Mouse (Mus musculus) testis, adult 2 months (tissue): ENCODE data around the gene Rce1. TPM values are rescaled to one million over a fixed set of nuclear protein-coding genes. Genes with fewer than 3 reads are reported as not detected.
A peak's percentile ranks its signal among the peaks of the same experiment; 100 is the strongest.

Experiments
- H3K27ac ChIP-seq: fragments of 200-500 bp; 2 replicates; pipeline ENCODE4 v1.5.1; 2012; ENCODE audit warnings: low read depth, low read length; ENCODE audit not compliant: control insufficient read depth, insufficient read depth
- H3K27me3 ChIP-seq: fragments of 200-500 bp; 2 replicates; pipeline ENCODE4 v1.6.1; 2012; ENCODE audit warnings: mild to moderate bottlenecking, low read length, moderate library complexity; ENCODE audit not compliant: control insufficient read depth, insufficient read depth
- H3K36me3 ChIP-seq: fragments of 200-500 bp; 2 replicates; pipeline ENCODE4 v1.6.1; 2012; ENCODE audit warnings: mild to moderate bottlenecking, low read length; ENCODE audit not compliant: control insufficient read depth, insufficient read depth
- H3K4me1 ChIP-seq: fragments of 200-500 bp; 2 replicates; pipeline ENCODE4 v1.6.1; 2012; ENCODE audit warnings: low read length; ENCODE audit not compliant: control insufficient read depth, insufficient read depth
- H3K4me3 ChIP-seq: fragments of 200-500 bp; 2 replicates; pipeline ENCODE4 v1.5.1; 2012; ENCODE audit warnings: low read depth, mild to moderate bottlenecking, low read length, moderate library complexity, mixed read lengths; ENCODE audit not compliant: control insufficient read depth
- CTCF ChIP-seq: fragments of 200-500 bp; IDR thresholded peaks from 2 replicates; pipeline ENCODE4 v1.5.1; 2012; ENCODE audit warnings: low read depth, mild to moderate bottlenecking, inconsistent platforms, low read length, moderate library complexity; ENCODE audit not compliant: control insufficient read depth, insufficient read depth, insufficient replicate concordance
- POLR2A ChIP-seq: fragments of 200-500 bp; IDR thresholded peaks from 2 replicates; pipeline ENCODE4 v1.6.1; 2012; ENCODE audit warnings: low read depth, mild to moderate bottlenecking, inconsistent platforms, low read length, moderate library complexity; ENCODE audit not compliant: control insufficient read depth
- polyA plus RNA-seq: library from polyadenylated mRNA; depleted of rRNA; stranded (reverse); fragments of >200 nt; gene quantifications from 2 replicates; pipeline ENCODE4 v1.2.3, GENCODE M21; 2012

Gene Rce1
- polyA plus RNA-seq, 1 experiment = 43.7 TPM

DNA sequence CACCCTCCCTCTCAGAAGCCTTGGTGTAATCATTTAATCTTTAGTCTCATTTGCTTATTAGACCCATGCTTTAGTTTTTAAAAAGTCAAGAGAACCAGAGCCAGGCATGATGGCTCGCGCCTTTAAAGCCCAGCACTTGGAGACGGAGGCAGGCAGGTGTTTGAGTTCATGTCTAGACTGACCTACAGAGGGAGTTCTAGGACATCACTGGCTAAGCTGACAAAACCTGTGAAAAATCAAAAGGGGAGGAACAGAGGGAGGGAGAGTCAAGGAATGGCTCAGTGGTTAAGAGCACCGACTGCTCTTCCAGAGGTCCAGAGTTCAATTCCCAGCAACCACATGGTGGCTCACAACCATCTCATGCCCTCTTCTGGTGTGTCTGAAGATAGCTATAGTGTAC is 10.5 kb upstream of the Rce1 start:
- no peaks in the 10 kb centered on the region for H3K27me3 ChIP-seq
- TF ChIP-seq POLR2A = no peak
- no peak for TF ChIP-seq CTCF
- H3K36me3 ChIP-seq = no peaks in the 10 kb centered on the region
- no peaks in the 10 kb centered on the region for H3K4me1 ChIP-seq
- H3K27ac ChIP-seq = no peak overlapping the region
- no peak overlapping the region for H3K4me3 ChIP-seq

DNA sequence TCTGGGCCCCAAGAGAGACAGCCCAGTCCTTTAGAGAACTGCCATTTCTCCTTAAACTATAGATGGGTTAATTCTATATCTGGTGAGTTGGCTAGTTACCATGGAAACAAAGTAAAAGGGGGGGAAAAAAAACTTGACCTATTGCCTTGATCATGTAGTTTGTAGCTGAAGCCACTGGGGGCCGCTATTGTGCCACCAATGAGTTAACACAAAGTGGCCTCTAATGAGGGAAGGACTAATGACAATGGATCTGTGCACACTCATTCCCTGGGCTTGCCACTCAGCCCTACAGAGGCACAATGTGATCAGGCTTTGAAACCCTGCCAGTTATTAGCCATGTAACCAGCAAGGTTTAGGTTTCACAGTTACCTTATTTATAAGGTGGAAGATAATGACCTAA is 3.4 kb upstream of the Rce1 start:
- Histone ChIP-seq H3K27ac (no peak overlapping the region), H3K27me3 (no peaks in the 10 kb centered on the region), H3K4me3 (no peak overlapping the region), H3K4me1 (peaks cover 7% of the 10 kb centered on the region), H3K36me3 (no peaks in the 10 kb centered on the region)
- TF ChIP-seq CTCF = peak; percentile 30; the same call in 1 of the 2 replicates
- no peak for TF ChIP-seq POLR2A

DNA sequence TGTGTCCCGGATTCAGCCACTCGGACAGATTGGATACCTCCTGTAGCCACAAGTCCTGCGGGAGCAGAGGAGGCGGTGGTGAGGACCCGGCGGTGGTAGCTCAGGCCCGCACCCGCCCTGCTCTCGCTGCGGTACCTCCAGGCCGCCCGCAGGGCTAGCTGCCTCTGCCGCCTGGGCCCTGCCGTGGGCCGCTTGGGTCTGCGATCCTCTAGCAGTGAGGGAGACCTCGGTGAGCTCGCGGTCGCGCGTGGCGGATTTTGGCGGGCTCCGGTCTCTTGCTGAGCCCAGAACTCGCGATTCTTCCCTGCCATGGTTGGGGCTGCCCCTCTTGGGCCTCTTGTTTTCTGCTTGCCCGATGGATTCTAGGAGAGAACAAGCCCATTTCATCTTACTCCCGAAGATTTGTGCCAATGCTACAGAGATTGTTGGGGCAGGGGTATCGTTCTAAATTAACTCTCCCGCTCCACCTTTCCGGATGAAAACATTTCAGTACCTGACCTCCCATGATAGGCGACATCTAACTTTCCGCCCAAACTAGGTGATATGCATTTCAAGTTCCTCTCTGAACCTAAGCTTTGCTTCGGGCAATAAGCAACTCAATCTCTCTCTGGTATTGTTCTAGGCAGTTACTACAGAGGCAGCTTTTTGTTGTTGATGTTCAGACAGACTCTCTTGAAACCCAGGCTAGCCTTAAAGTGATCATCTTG is 541 bp upstream of the Rce1 start:
- peak overlapping the region; percentile 80 for H3K27ac ChIP-seq
- no peaks in the 10 kb centered on the region; the same call in 1 of the 2 replicates for H3K36me3 ChIP-seq
- no peaks in the 10 kb centered on the region for H3K27me3 ChIP-seq
- TF ChIP-seq CTCF (no peak), POLR2A (no peak)
- H3K4me1 ChIP-seq = peaks cover 7% of the 10 kb centered on the region
- H3K4me3 ChIP-seq = peak overlapping the region; percentile 88

DNA sequence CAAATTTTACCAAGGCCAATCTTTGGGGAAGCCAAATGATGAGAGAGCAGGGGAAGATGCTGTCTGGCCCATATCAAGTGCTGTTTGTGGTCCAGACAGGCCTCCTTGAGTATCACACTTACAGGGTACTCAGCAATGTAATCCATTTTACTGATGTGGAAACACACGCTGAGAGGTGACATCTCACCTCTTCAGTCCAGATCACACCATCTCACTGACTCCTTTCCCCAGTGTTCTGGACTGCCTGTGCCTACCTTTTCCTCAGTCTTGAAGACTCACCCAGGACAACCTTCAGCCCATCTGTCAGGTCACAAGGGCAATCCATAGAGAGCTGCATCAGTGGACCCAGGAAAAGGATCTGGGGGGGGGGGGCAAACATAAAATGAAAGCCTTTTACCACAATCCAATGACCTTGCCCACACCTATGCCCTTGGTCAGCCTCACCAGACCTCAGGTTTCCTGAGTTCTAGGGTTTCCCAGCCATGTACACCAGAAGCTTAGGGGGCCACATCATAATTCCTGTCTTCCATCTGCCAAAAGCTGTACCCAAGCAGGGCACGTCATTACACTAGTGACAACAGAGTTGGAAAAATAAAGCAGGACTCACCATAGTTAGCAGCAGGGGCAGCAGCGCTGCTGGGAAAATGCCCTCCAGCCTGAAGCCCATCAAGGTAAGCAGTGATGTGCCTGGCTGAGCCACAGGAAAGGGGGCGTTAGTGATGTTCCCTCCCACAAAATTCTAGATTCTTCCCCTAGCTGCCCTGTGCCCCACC is 849 bp downstream of the Rce1 start:
- no peaks in the 10 kb centered on the region for H3K27me3 ChIP-seq
- peaks cover 7% of the 10 kb centered on the region for H3K4me1 ChIP-seq
- peak overlapping the region; percentile 81 for H3K27ac ChIP-seq
- peak overlapping the region; percentile 88 for H3K4me3 ChIP-seq
- TF ChIP-seq CTCF = no peak
- no peak; the same call in 1 of the 2 replicates for TF ChIP-seq POLR2A
- H3K36me3 ChIP-seq = no peaks in the 10 kb centered on the region; the same call in none of the 2 replicates

DNA sequence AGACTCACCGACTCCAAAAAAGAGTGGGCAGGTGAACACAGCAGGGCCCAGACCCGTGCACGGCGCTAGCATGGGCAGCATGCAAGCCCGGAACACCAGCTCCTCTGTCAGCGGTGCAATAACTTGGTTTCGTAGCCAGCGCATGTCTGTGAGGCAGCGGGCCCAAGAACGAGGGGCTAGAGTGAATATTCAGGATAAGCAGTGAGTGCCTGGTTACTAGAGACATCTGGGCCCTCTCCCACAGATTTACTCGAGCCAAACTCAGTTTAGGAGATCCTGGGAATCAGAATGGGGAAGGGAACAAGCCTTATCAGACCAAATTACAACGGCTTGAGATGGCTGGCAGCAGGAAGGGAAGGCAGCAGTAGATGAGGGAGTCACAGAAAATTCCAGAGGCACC is 1.4 kb downstream of the Rce1 start:
- no peaks in the 10 kb centered on the region for H3K27me3 ChIP-seq
- H3K4me1 ChIP-seq = peaks cover 7% of the 10 kb centered on the region
- H3K27ac ChIP-seq = no peak overlapping the region
- H3K36me3 ChIP-seq = no peaks in the 10 kb centered on the region; the same call in none of the 2 replicates
- TF ChIP-seq POLR2A (no peak), CTCF (no peak)
- H3K4me3 ChIP-seq = no peak overlapping the region

DNA sequence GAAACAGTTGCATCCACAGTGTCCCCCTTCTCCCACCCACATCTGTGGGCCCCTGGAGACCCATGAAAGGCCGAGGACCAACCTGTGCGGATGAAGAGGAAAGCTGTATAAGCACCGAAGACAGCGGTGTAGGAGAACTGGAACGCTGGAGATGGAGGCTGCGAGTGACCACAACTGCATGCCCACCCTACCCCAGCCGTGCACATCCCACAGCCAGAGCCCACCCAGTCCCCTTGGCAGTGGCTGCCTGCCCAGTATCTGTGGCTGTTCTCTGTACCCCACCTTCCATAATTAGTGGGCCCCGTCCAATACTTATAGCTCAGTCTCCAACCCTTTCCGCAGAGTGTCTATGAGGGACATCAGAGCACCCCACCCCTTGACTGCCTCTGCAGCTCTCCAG is 2.0 kb downstream of the Rce1 start:
- H3K4me3 ChIP-seq = no peak overlapping the region

DNA sequence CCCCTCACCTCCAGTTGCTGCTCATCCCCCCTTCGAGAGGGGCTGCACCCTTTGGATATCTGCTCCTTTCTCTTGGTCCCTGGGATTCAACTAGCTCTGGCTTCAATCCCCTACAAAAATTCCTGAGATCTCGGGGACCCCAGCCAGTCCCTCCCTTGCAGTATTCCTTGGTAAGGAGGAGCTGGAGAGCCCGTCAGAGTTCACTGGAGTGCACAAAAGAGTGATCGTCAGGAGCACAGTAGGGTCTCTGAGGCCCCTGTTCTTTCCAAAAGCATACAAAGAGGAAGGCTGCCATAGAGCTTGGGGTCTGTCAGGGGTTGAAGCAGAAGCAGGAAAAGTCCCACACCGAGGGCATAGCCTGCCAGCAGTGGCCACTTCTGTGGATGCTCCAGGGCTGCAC is 2.7 kb downstream of the Rce1 start:
- TF ChIP-seq CTCF (no peak), POLR2A (no peak)
- peaks cover 7% of the 10 kb centered on the region for H3K4me1 ChIP-seq
- no peak overlapping the region for H3K4me3 ChIP-seq
- no peak overlapping the region for H3K27ac ChIP-seq
- no peaks in the 10 kb centered on the region for H3K27me3 ChIP-seq
- no peaks in the 10 kb centered on the region; the same call in none of the 2 replicates for H3K36me3 ChIP-seq

More for the DNA sequence above, 2.0 kb downstream of the Rce1 start:
- TF ChIP-seq CTCF (no peak), POLR2A (no peak)
- Histone ChIP-seq H3K4me1 (peaks cover 7% of the 10 kb centered on the region), H3K27me3 (no peaks in the 10 kb centered on the region), H3K27ac (no peak overlapping the region), H3K36me3 (no peaks in the 10 kb centered on the region; the same call in none of the 2 replicates)
